Mouse (Mus musculus): ENCODE results near the gene Gabrq. TPM values are rescaled to one million over a fixed set of nuclear protein-coding genes. Genes with fewer than 3 reads are reported as not detected.

Gabrq gene
- total RNA-seq (2014; rRNA removed) (8.8 and 9.8 TPM in 2 replicates), polyA plus RNA-seq (2015; fragmentation: Nextera tagmentation; extraction: Ambion mirVana) (3.6 and 4.2 TPM in 2 replicates)

GRCm38 (mm10) chrX:72824776-72825588 lies at the start of gene Gabrq:
Gabrq (plus strand) TSS chrX:72825178.
- WGBS: 32% methylated on average over 43 of the region's 43 CpGs
- peak; percentile 51 for DNase-seq (ENCODE audit: low spot score)
- H3K27me3 ChIP-seq (ENCODE audit: insufficient read depth, low read length): no peaks in the 10 kb centered on the region

DNA sequence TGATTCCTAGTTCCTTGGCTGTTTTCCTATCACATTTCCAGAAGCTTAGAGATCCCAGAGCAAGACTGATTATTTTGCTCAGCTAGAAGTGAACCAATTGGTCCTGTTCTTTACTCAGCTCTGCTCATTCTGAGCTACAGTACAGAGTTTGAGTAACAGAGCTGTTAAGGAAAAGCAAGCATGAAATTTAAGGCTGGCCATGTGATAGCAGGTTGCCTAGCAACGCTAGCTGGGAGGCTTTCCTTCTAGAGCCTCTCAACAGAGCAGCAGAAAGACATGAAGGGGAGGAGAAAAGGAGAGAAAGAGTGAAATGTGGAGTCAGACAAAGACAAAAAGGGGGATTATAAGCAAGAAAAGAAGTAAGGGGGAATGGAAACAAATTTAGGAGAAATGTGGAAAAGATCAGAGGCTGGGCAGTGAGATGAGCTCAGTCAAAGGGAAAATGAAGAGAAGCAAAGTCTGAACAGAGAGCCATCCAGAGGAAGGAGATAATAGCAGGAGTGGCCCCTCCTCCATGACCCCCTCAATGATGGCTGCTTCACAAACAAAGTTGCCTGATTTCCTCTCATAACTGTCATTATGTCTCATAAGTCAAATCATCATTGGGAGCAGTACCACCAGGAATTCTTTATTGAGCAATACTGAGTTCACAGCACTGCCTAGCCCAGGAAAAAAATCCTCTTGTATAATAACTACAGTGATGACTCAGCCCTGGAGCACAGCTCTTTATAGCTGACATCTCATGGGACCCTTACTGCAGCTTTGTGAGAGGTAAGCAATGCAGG lies 36.0 kb upstream of the Gabrq start:
- peak; percentile 95 for ATAC-seq
- Histone ChIP-seq H3K4me2 (ENCODE audit: low read depth, low read length) (no peak overlapping the region), H3K27ac (peak overlapping the region; percentile 36; the same call in 1 of the 2 replicates), H3K36me3 (ENCODE audit: insufficient read depth, low read length) (no peaks in the 10 kb centered on the region), H3K27me3 (ENCODE audit: insufficient read depth, low read length) (no peaks in the 10 kb centered on the region), H3K4me1 (ENCODE audit: insufficient read depth, low read length) (no peaks in the 10 kb centered on the region), H3K9me3 (ENCODE audit: low read length) (no peaks in the 10 kb centered on the region), H3K9ac (replicated peaks; ENCODE audit: low read length) (no peak overlapping the region), H3K4me3 (ENCODE audit: low read length) (no peak overlapping the region)
- peak; percentile 72 for DNase-seq (ENCODE audit: low spot score)
- WGBS: 22% methylated on average over 1 of the region's 1 CpGs
- TF ChIP-seq CTCF (IDR thresholded peaks at IDR 0.05; ENCODE audit: low read depth): no peak

More at GRCm38 (mm10) chrX:72824776-72825588, at the start of gene Gabrq:
- no peaks in the 10 kb centered on the region for H3K9me3 ChIP-seq (ENCODE audit: low read length)
- peak within 1 kb of the TSS; percentile 60 for H3K4me2 ChIP-seq (ENCODE audit: low read depth, low read length)
- H3K4me1 ChIP-seq (ENCODE audit: insufficient read depth, low read length): no peaks in the 10 kb centered on the region
- no peak within 1 kb of the TSS for H3K9ac ChIP-seq (replicated peaks; ENCODE audit: low read length)
- peak; percentile 85 for ATAC-seq
- TF ChIP-seq CTCF (IDR thresholded peaks at IDR 0.05; ENCODE audit: low read depth): no peak
- no peaks in the 10 kb centered on the region for H3K36me3 ChIP-seq (ENCODE audit: insufficient read depth, low read length)
- no peak within 1 kb of the TSS for H3K27ac ChIP-seq
- H3K4me3 ChIP-seq (ENCODE audit: low read length): peak within 1 kb of the TSS; percentile 36

DNA sequence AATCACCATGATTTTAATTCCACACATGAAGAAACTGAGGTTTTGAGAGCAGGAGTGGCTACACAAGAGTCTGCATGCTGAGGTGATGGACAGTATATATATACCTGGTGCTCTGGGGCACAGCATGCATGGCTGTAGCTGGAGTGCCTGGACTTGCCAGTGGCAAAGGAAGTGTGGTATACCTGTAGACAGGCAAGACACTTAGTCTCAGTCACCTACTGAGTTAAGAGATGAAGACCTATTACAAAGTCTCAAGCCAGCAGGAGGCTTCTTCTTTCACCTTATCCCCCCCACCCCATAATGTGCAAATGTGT lies 35.5 kb upstream of the Gabrq start:
- ATAC-seq: 0 out of 2 replicates have a peak, but pooled peaks have one; percentile 5
- Histone ChIP-seq H3K4me1 (ENCODE audit: insufficient read depth, low read length) (no peaks in the 10 kb centered on the region), H3K27ac (peak overlapping the region; percentile 36; the same call in 1 of the 2 replicates), H3K36me3 (ENCODE audit: insufficient read depth, low read length) (no peaks in the 10 kb centered on the region), H3K4me3 (ENCODE audit: low read length) (no peak overlapping the region), H3K9me3 (ENCODE audit: low read length) (no peaks in the 10 kb centered on the region), H3K4me2 (ENCODE audit: low read depth, low read length) (no peak overlapping the region), H3K9ac (replicated peaks; ENCODE audit: low read length) (no peak overlapping the region), H3K27me3 (ENCODE audit: insufficient read depth, low read length) (no peaks in the 10 kb centered on the region)
- TF ChIP-seq CTCF (IDR thresholded peaks at IDR 0.05; ENCODE audit: low read depth): no peak
- DNase-seq (ENCODE audit: low spot score): no peak

DNA sequence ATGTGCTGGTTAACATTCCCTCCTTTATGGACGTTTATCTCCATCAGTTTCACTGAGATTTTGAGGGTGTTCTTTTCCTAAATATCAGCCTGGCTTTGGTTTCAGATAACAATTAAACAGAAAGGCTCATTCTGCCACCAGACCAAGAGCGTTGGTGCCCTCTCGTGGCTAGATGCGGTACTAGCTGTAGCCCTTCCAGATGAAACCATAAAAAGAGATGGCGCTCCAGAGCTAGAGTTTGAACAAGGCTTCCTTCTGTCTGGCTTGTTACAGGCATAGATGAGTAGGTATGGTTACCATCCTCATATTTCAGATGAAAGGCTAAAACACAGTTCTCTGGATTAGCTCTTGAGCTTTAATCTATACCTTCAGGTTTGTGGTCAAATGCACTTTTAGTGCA lies 5.4 kb upstream of the Gabrq start:
- DNase-seq (ENCODE audit: low spot score): peak; percentile 87
- Histone ChIP-seq H3K27ac (no peak overlapping the region), H3K4me1 (ENCODE audit: insufficient read depth, low read length) (no peaks in the 10 kb centered on the region), H3K4me2 (ENCODE audit: low read depth, low read length) (no peak overlapping the region), H3K36me3 (ENCODE audit: insufficient read depth, low read length) (no peaks in the 10 kb centered on the region), H3K9ac (replicated peaks; ENCODE audit: low read length) (no peak overlapping the region), H3K27me3 (ENCODE audit: insufficient read depth, low read length) (no peaks in the 10 kb centered on the region), H3K9me3 (ENCODE audit: low read length) (no peaks in the 10 kb centered on the region), H3K4me3 (ENCODE audit: low read length) (no peak overlapping the region)
- peak; percentile 92 for TF ChIP-seq CTCF (IDR thresholded peaks at IDR 0.05; ENCODE audit: low read depth)
- peak; percentile 59; the same call in 1 of the 2 replicates for ATAC-seq
- WGBS: 10% methylated on average over 5 of the region's 5 CpGs

DNA sequence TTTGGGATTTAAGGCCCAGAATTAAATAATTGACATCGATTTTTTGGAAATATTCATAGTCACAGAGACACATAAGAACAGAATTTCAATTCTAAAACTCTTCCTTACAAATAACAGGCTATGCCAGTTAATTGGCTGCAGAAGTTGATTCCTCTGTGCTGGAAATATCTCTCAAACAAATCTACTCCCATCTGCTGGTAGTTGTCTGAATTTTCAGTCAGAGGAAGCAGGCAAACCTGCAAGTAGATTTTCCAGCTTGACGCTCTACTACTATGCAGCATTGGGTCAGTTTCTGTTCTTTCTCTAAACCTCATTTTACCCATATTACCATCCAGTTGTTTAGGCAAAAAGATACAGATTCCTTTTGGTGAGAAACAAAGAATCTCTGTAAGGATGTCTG lies 1.7 kb upstream of the Gabrq start:
- no peak overlapping the region for H3K9ac ChIP-seq (replicated peaks; ENCODE audit: low read length)
- no peaks in the 10 kb centered on the region for H3K27me3 ChIP-seq (ENCODE audit: insufficient read depth, low read length)
- ATAC-seq (no peak), DNase-seq (ENCODE audit: low spot score) (peak; percentile 10)
- H3K9me3 ChIP-seq (ENCODE audit: low read length): no peaks in the 10 kb centered on the region
- 69% methylated on average over 2 of the region's 2 CpGs for WGBS
- H3K27ac ChIP-seq: no peak overlapping the region
- no peaks in the 10 kb centered on the region for H3K36me3 ChIP-seq (ENCODE audit: insufficient read depth, low read length)
- no peak overlapping the region for H3K4me3 ChIP-seq (ENCODE audit: low read length)
- no peak overlapping the region for H3K4me2 ChIP-seq (ENCODE audit: low read depth, low read length)
- TF ChIP-seq CTCF (IDR thresholded peaks at IDR 0.05; ENCODE audit: low read depth): peak; percentile 37
- no peaks in the 10 kb centered on the region for H3K4me1 ChIP-seq (ENCODE audit: insufficient read depth, low read length)

- no peaks in the 10 kb centered on the region for H3K4me1 ChIP-seq (ENCODE audit: insufficient read depth, low read length)
- H3K4me3 ChIP-seq (ENCODE audit: low read length): peak overlapping the region; percentile 36
- peak overlapping the region; percentile 60 for H3K4me2 ChIP-seq (ENCODE audit: low read depth, low read length)
- no peaks in the 10 kb centered on the region for H3K9me3 ChIP-seq (ENCODE audit: low read length)
- 54% methylated on average over 7 of the region's 7 CpGs for WGBS
- no peaks in the 10 kb centered on the region for H3K27me3 ChIP-seq (ENCODE audit: insufficient read depth, low read length)
- ATAC-seq (peak; percentile 18; the same call in 1 of the 2 replicates), DNase-seq (ENCODE audit: low spot score) (no peak)
- no peaks in the 10 kb centered on the region for H3K36me3 ChIP-seq (ENCODE audit: insufficient read depth, low read length)
- H3K27ac ChIP-seq: no peak overlapping the region
- no peak overlapping the region for H3K9ac ChIP-seq (replicated peaks; ENCODE audit: low read length)
- no peak for TF ChIP-seq CTCF (IDR thresholded peaks at IDR 0.05; ENCODE audit: low read depth)
These were observed 569 bp downstream of the Gabrq start for GRCm38 (mm10) chrX:72825589-72825905.

Other genes starting within 250 kb of the Gabrq start
- gene Gabra3, start 168.3 kb upstream of the Gabrq start, total RNA-seq (2014; rRNA removed): 36.0 and 43.5 TPM in 2 replicates
- gene Gabra3, start 168.3 kb upstream of the Gabrq start, polyA plus RNA-seq (2015; fragmentation: Nextera tagmentation; extraction: Ambion mirVana): 32.4 and 41.7 TPM in 2 replicates
- gene Cetn2, start 93.2 kb downstream of the Gabrq start, total RNA-seq (2014; rRNA removed): 20.0 and 20.7 TPM in 2 replicates
- 67.1 and 79.9 TPM in 2 replicates for gene Cetn2, start 93.2 kb downstream of the Gabrq start, polyA plus RNA-seq (2015; fragmentation: Nextera tagmentation; extraction: Ambion mirVana)
- gene Nsdhl, start 93.4 kb downstream of the Gabrq start, total RNA-seq (2014; rRNA removed): 35.6 and 41.1 TPM in 2 replicates
- 38.0 and 40.8 TPM in 2 replicates for gene Nsdhl, start 93.4 kb downstream of the Gabrq start, polyA plus RNA-seq (2015; fragmentation: Nextera tagmentation; extraction: Ambion mirVana)
- gene Zfp185, start 162.2 kb downstream of the Gabrq start, total RNA-seq (2014; rRNA removed): 0.65 and 1.4 TPM in 2 replicates
- 1.1 and 1.2 TPM in 2 replicates for gene Zfp185, start 162.2 kb downstream of the Gabrq start, polyA plus RNA-seq (2015; fragmentation: Nextera tagmentation; extraction: Ambion mirVana)
- gene Pnma5, start 211.9 kb downstream of the Gabrq start, total RNA-seq (2014; rRNA removed): not detected in 2 replicates
- 0.23 and 0.33 TPM in 2 replicates for gene Pnma5, start 211.9 kb downstream of the Gabrq start, polyA plus RNA-seq (2015; fragmentation: Nextera tagmentation; extraction: Ambion mirVana)
- 10.6 and 15.0 TPM in 2 replicates for gene Pnma3, start 239.6 kb downstream of the Gabrq start, total RNA-seq (2014; rRNA removed)
- gene Pnma3, start 239.6 kb downstream of the Gabrq start, polyA plus RNA-seq (2015; fragmentation: Nextera tagmentation; extraction: Ambion mirVana): 5.5 and 5.7 TPM in 2 replicates

Measured in hindbrain, postnatal 0 days (tissue).